Mouse (Mus musculus) thymus, postnatal 14 days (tissue): Measurements from ENCODE around the gene Hmgb4.

Experiments
- DNase-seq: peaks from one replicate; pipeline ENCODE4 v3.0.0; 2021

Hmgb4 gene

DNA sequence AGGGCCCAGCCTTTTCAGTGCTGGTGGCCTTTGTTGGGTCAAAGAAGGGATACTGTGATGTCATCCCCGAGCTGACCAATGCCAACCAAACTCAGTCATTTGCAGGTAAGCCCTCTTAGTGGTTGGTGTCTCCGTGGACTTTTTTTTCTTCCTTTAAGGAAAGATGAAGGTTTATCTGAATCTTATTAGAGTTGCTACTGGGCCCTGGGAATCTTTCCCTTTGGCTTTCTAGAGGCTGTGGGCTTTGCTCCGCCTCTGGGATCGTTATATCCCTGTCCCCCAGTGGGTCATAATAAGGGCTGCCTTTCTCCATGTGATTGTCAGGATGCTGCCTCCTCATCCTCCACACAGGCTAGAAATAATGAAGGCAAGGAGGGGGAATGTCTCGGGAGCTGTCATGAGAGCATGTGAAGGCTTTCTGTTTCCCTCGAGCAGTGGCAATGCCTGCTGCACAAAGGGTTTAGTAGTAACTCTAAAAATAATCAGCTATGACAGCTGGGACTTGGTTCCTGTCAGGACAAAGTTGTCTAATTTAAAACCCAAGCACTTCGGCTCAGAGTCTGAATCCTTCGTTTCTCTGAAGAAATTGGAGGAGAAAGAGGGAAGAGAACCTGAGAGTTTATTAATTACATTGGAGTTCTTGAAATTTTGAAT, at the start of gene Hmgb4:
TSS of gene Hmgb4 (minus strand) at position 51 of the 654 bp plus-strand sequence.
- no peak for DNase-seq

DNA sequence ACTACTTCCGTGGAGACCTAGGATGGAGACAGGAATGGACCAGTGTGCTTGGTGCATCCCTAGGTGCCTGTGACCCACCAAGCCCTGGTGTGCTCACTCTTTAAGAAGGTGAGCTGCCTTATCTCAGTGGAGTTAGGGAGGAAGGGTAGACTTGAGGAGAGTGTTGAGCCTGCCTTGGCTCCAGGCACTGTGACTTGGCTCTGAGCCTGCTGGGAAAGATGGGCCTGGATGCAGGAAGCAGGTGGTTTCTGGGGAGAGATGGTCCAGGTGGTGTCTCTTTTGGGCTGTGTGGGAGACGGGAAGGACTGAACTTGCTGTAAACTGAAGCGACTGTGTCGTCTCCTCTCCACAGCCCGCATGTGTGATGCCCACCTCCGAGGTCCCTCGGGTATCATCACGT, 45.3 kb upstream of the Hmgb4 start:
- no peak for DNase-seq

DNA sequence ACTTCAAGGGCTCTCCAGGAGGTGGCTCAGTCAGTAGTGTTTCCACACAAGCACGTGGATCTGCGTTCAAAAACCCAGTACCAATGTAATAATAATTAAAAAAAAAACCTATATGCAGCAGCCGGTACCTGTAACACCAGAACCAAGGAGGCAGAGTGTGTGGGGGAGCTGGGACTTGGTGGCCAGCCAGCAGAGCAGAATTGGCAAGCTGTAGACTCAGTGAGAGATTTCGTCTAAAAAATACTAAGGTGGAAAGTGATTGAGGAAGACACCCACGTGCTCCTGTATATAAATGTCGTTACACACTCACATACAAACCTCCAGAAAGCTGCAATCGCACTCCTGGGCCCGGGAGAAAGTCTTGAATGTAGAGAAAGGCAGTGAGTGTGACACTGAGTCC, 43.3 kb upstream of the Hmgb4 start:
- no peak for DNase-seq

DNA sequence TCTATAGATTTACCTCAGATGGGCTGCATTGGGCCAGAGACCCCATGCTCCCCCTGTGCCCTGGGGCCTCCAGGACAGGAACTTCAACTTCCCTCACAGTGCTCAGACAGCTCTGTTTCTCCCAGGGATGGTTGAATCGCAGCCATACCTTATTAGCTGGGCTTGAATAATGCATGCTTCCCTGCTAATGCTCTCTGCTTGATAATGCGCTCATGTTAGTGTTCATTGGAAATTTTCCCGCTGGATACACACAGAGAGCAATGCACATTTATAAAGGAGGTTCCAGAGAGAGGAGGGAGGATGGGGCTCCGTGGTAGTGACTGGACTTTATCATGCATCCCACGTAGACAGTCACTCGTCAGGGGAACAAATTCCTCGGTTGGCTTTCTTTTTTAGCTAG, 27.3 kb upstream of the Hmgb4 start:
- DNase-seq: no peak

DNA sequence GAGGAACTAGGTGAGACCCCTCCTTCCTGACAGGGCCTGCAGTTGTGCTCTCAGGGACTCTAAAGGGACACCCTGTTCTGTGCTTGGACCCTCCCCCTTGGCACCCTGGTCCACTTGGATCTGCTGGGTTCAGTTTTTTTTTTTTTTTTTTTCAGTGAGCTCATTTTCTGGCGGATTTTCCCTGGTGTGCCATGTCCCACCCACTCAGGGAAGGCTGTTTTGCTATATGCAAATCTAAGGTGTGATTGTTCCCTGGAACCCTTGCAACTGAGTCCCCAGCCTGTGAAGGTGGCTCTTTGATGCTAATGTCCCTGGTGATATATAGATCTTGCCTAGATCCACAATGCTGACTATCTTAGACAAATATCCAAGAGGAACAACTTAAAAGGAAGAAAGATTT, 24.3 kb upstream of the Hmgb4 start:
- no peak for DNase-seq

DNA sequence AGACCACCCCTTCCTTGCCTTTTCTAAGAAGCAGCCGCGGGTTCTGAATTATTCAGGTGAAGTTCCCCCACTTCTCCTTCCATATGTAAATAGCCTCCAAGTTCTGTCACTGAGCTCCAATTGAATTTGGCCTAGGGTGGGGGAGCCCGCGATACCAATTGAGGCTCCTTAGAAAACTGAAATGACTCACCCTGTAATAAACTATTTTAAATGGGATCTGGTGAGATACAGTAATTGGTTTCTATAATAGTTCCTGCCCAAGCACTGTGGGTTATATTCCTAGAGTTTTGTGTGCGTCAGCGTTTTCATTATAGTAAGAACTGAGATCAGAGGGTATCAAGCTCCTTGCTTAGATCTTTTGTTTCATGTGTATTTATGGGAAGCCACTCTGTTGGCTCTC, 14.8 kb upstream of the Hmgb4 start:
- DNase-seq: no peak

DNA sequence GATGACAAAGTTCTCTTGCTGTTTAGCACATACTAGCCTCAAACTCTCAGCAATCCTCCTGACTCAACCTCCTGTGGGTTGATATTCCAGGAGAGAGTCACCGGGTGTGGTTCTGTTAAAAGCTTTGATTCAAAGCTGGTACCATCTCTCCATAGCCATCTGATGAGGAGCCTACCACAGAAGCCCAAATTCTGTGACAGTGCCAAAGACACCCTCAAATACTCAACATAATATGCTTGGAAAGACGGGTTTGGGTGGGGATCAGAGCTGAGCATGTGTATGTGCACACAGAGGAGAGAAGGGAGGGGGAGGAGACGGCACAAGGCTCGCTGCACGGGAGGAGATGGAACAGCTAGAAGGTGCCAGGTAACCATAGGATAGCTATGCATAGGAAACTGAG, 14.4 kb upstream of the Hmgb4 start:
- no peak for DNase-seq

DNA sequence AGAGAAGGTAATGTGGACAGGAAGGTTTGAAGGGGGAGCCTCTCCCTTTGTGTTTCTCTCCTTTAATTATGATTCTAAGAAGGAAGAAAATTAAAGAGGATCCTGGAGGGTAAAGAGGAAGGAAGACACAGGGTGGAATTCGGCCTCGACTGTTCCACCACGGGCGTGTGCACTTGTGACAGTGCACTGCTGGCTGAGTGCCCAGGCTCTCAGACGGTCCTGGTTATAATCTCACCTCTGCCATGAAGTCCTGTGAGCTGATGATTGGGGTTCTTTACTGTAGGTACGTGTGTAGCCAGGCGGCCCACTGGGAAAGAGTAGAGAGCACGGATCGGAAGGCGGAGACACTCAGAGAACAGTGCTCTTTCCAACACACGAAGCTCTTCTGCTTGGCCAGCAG, 12.4 kb upstream of the Hmgb4 start:
- no peak for DNase-seq

DNA sequence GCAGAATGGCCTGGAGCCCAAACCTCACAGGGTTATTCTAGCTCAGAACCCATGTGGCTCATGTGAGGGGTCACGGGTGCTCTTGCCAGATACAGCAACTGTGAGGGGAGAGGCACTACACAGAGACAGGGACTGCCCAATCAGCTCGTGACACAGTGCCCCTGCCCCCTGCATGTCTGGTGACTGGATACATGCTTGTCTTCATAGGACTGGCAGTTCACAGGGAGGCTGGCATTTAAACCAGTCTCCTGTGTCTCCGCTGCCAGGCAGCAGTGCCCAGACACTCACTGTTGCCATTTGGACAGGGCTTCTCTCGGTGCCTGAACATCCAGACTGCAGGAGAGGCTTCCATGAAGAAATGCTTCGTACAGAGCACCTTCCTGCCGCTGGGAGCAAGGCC, 11.7 kb upstream of the Hmgb4 start:
- no peak for DNase-seq

- no peak for DNase-seq
These were observed 10.2 kb upstream of the Hmgb4 start for GRCm38 (mm10) chr4:128270931-128271330.

DNA sequence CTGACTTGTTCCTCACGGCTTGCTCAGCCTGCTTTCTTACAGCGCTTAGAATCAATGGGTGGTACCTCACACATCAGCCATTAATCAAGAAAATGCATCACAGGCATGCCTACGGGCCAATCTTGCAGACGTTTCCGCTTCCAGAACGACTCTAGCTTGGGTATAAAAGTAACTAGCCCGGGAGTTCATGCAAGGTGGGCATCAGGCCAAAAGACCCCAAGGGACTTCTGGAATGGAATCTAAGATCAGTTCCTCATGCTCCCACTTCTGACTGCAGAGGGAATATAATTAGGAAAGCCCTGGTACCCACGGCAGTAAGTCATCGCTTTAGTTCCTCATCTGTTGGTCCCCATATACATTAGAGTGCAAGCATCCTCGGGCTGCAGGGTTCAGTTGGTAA, 9.4 kb upstream of the Hmgb4 start:
- no peak for DNase-seq

DNA sequence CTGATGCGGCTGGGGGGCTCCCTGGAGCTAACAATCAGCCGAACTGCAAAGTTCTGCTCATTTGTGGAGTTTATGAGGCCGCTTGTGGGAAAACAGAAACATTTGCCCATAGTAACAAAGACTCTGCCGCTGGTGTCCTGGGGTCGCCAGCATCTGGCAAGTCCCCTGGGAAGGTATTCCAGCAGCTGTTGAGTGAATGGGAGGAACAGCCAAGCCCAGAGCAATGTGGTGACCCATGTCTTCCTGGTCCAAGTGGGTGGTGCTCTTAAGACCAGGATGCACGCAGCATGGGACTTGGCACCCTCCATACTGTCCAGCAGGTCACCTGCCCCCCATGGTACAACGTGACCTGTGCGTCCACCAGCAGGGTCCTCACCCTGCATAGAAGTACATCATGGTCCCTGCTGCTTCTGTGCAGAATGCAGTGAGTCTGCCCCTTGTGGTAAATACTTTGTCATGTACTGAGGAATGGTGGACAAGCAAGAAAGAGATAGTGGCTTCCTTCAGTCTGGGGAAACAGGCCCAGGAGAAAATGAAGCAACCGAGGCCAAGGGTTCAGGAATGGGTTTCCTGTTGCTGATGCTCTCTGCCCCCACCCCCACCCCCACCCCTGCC, 8.6 kb upstream of the Hmgb4 start:
- DNase-seq: no peak

DNA sequence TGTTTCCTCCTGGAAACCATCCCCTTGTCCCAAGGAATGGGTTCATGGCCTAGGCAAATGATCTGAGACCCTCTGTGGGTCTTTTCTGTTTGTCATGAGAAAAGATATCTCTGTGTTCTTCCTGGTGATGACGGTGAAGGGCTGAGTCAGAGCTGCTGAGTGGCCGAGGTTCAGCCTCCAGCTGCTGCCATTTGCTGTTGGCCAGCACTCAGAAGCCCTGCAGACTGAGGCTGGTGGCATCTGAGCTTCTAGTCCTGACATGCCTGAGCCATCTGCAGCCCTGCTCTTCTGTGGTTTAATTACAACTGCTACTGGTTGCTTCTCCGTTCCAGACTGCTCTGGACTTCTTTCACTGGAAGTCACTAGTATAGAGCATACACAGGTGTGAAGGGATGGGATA, 4.6 kb upstream of the Hmgb4 start:
- DNase-seq: no peak

- no peak for DNase-seq
These were observed 3.7 kb upstream of the Hmgb4 start for GRCm38 (mm10) chr4:128264491-128264890.

- no peak for DNase-seq
These were observed 1.5 kb downstream of the Hmgb4 start for GRCm38 (mm10) chr4:128259211-128259610.

- DNase-seq: no peak
These were observed 12.1 kb downstream of the Hmgb4 start for GRCm38 (mm10) chr4:128248676-128249075.

- DNase-seq: no peak
These were observed 15.6 kb downstream of the Hmgb4 start for GRCm38 (mm10) chr4:128245201-128245600.

GRCm38 (mm10) chr4:128241854-128242356, 18.9 kb downstream of the Hmgb4 start:
- DNase-seq: no peak

GRCm38 (mm10) chr4:128241075-128241853, 19.5 kb downstream of the Hmgb4 start:
- DNase-seq: no peak

DNA sequence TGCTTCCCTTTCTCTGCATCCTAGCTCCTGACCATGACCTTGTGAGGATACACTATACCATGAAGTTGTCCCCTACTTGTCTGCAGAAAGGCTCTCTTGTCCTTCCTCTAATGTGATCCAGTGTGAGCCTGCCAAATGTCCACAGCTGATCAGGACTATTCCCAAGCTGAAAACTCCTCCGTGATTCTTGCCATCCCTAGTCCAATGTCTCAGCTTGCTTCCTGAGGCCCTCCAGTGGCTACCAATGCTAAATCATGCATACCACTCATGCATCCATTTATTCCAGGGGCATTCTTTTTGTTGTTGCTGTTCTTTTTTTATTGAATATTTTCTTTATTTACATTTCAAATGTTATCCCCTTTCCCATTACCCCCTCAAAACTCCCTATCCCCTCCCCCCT, 21.6 kb downstream of the Hmgb4 start:
- no peak for DNase-seq

GRCm38 (mm10) chr4:128233458-128233857, 27.3 kb downstream of the Hmgb4 start:
- DNase-seq: no peak

- no peak for DNase-seq
These were observed 33.1 kb downstream of the Hmgb4 start for GRCm38 (mm10) chr4:128227377-128228316.

GRCm38 (mm10) chr4:128224453-128224852, 36.3 kb downstream of the Hmgb4 start:
- no peak for DNase-seq
